In genomic region chr10:79946752-79947322, GRCm38 (mm10) we compare ENCODE assay signal across 10 mouse cellular contexts. TPM values are rescaled to one million over a fixed set of nuclear protein-coding genes. Genes with fewer than 3 reads are reported as not detected.
DNase-seq lines count a peak whose midpoint lies in the region; ATAC-seq and TF ChIP-seq lines count a peak whose summit lies in the region.
"Had no signal": no experiment of that assay in that cellular context is flagged by ENCODE, and none has a peak within 500 bp of the region (broad histone marks: within the 10 kb centered on the region; RNA-seq: fewer than 3 reads in every experiment).

No protein-coding gene starts in this region.

- DNase-seq in kidney, postnatal 14 days: no peak
- DNase-seq in embryo, embryonic 10 days (ENCODE audit: low spot score): peak; percentile 82
- DNase-seq in liver, postnatal 0 days: peak; percentile 51
- DNase-seq in adrenal gland, adult 8-10 months: no peak
- DNase-seq in gastrocnemius, adult 2 months: no peak
- no peak for DNase-seq in cerebellum, adult 18-20 months
- DNase-seq: gastrocnemius, postnatal 25 days had no signal

- H3K36me3 ChIP-seq in kidney, embryonic 15.5 days: peaks cover 48% of the 10 kb centered on the region
- H3K36me3 ChIP-seq in embryonic facial prominence, embryonic 15.5 days: peaks cover 46% of the 10 kb centered on the region
- H3K36me3 ChIP-seq in liver, postnatal 0 days (replicated peaks; ENCODE audit: insufficient read depth, low read length): peaks cover 36% of the 10 kb centered on the region

- TF ChIP-seq EP300 in liver, postnatal 0 days (IDR thresholded peaks at IDR 0.05; ENCODE audit: low read depth): no peak

- 0 out of 2 replicates have a peak overlapping the region, but pooled peaks have one; percentile 6 for H3K4me3 ChIP-seq in kidney, embryonic 15.5 days (replicated peaks)
- H3K4me3 ChIP-seq in embryonic facial prominence, embryonic 15.5 days (replicated peaks): no peak overlapping the region
- peak overlapping the region; percentile 1; the same call in 1 of the 2 replicates for H3K4me3 ChIP-seq in liver, postnatal 0 days (ENCODE audit: low read depth, low read length)
- H3K4me3 ChIP-seq in gastrocnemius, adult 2 months: no peak overlapping the region

- WGBS in kidney, embryonic 15.5 days: 13% methylated on average over 7 of the region's 7 CpGs
- 38% methylated on average over 7 of the region's 7 CpGs for WGBS in embryonic facial prominence, embryonic 15.5 days
- 21% methylated on average over 6 of the region's 7 CpGs for WGBS in liver, postnatal 0 days (ENCODE audit: insufficient replicate concordance)

- intact Hi-C loops in gastrocnemius, adult 2 months (cut with DNase I): no loop called here

- H3K4me2 ChIP-seq in kidney, embryonic 15.5 days: peak overlapping the region; percentile 35
- H3K4me2 ChIP-seq in embryonic facial prominence, embryonic 15.5 days (replicated peaks): 0 out of 2 replicates have a peak overlapping the region, but pooled peaks have one; percentile 4
- peak overlapping the region; percentile 57 for H3K4me2 ChIP-seq in liver, postnatal 0 days (ENCODE audit: low read depth, low read length)

- ATAC-seq in kidney, embryonic 15.5 days (replicated peaks; ENCODE audit: low FRiP score): no peak
- ATAC-seq in embryonic facial prominence, embryonic 15.5 days (ENCODE audit: insufficient number of reproducible peaks, low FRiP score, low TSS enrichment, low read depth): no peak; the same call in 1 of the 2 replicates
- ATAC-seq in liver, postnatal 0 days: peak; percentile 42; the same call in 1 of the 2 replicates
- ATAC-seq: Patski had no signal

- no peaks in the 10 kb centered on the region for H3K27me3 ChIP-seq in kidney, embryonic 15.5 days
- H3K27me3 ChIP-seq in embryonic facial prominence, embryonic 15.5 days: no peaks in the 10 kb centered on the region
- no peaks in the 10 kb centered on the region for H3K27me3 ChIP-seq in liver, postnatal 0 days (ENCODE audit: insufficient read depth, low read length)
- H3K27me3 ChIP-seq: Patski had no signal

- no peak overlapping the region; the same call in 1 of the 2 replicates for H3K9ac ChIP-seq in kidney, embryonic 15.5 days
- no peak overlapping the region for H3K9ac ChIP-seq in embryonic facial prominence, embryonic 15.5 days
- peak overlapping the region; percentile 48 for H3K9ac ChIP-seq in liver, postnatal 0 days (replicated peaks)

- H3K27ac ChIP-seq in kidney, embryonic 15.5 days: peak overlapping the region; percentile 94
- peak overlapping the region; percentile 3; the same call in 1 of the 2 replicates for H3K27ac ChIP-seq in embryonic facial prominence, embryonic 15.5 days (replicated peaks)
- peak overlapping the region; percentile 70 for H3K27ac ChIP-seq in liver, postnatal 0 days (ENCODE audit: low read depth)
- H3K27ac ChIP-seq in gastrocnemius, adult 2 months: no peak overlapping the region

- peaks cover 53% of the 10 kb centered on the region for H3K4me1 ChIP-seq in kidney, embryonic 15.5 days
- H3K4me1 ChIP-seq in embryonic facial prominence, embryonic 15.5 days: peaks cover 43% of the 10 kb centered on the region
- H3K4me1 ChIP-seq in liver, postnatal 0 days (ENCODE audit: insufficient read depth): peaks cover 41% of the 10 kb centered on the region

- TF ChIP-seq CTCF in liver, postnatal 0 days (IDR thresholded peaks at IDR 0.05; ENCODE audit: low read depth): no peak
- no peak for TF ChIP-seq CTCF in gastrocnemius, adult 2 months (IDR thresholded peaks at IDR 0.05)

- H3K9me3 ChIP-seq in kidney, embryonic 15.5 days (replicated peaks): no peaks in the 10 kb centered on the region
- no peaks in the 10 kb centered on the region for H3K9me3 ChIP-seq in embryonic facial prominence, embryonic 15.5 days (replicated peaks)
- H3K9me3 ChIP-seq in liver, postnatal 0 days (ENCODE audit: low read length): no peaks in the 10 kb centered on the region

RNA-seq across cellular contexts. Expression of gene Wdr18, which starts 13.1 kb away (rescaled TPM):
- 115 TPM in 2 replicates for polyA plus RNA-seq in kidney, embryonic 15.5 days (2015; fragmentation: Nextera tagmentation; extraction: Ambion mirVana)
- polyA plus RNA-seq in embryonic facial prominence, embryonic 15.5 days (2015; fragmentation: Nextera tagmentation; extraction: Ambion mirVana): 84.7 and 90.6 TPM in 2 replicates
- 40.7 and 41.2 TPM in 2 replicates for polyA plus RNA-seq in liver, postnatal 0 days (2015; fragmentation: Nextera tagmentation; extraction: Ambion mirVana)
- 10 to 100 TPM; 31.7 to 43.0 (median 36.6) TPM for total RNA-seq in adrenal gland, adult 8-10 months (2022)
- 10 to 100 TPM; 19.7 to 22.0 TPM for total RNA-seq in gastrocnemius, adult 2 months (2021)

RNA-seq across cellular contexts. Expression of gene Arid3a, which starts 20.0 kb away (rescaled TPM):
- polyA plus RNA-seq in kidney, embryonic 15.5 days (2015; fragmentation: Nextera tagmentation; extraction: Ambion mirVana): 7.3 and 7.4 TPM in 2 replicates
- 6.6 and 7.0 TPM in 2 replicates for polyA plus RNA-seq in embryonic facial prominence, embryonic 15.5 days (2015; fragmentation: Nextera tagmentation; extraction: Ambion mirVana)
- 4.5 and 5.5 TPM in 2 replicates for polyA plus RNA-seq in liver, postnatal 0 days (2015; fragmentation: Nextera tagmentation; extraction: Ambion mirVana)
- 1 to 10 TPM; 5.3 to 9.8 (median 7.5) TPM for total RNA-seq in adrenal gland, adult 8-10 months (2022)
- total RNA-seq in gastrocnemius, adult 2 months (2021): 1 to 10 TPM; 1.8 to 2.1 TPM

RNA-seq across cellular contexts. Expression of gene Grin3b, which starts 23.7 kb away (rescaled TPM):
- polyA plus RNA-seq in kidney, embryonic 15.5 days (2015; fragmentation: Nextera tagmentation; extraction: Ambion mirVana): 0.31 and 0.39 TPM in 2 replicates
- polyA plus RNA-seq in embryonic facial prominence, embryonic 15.5 days (2015; fragmentation: Nextera tagmentation; extraction: Ambion mirVana): 0.63 and 0.77 TPM in 2 replicates
- 0.05 TPM in 1 of 2 replicates, not detected in the other for polyA plus RNA-seq in liver, postnatal 0 days (2015; fragmentation: Nextera tagmentation; extraction: Ambion mirVana)
- total RNA-seq in adrenal gland, adult 8-10 months (2022): 1 to 10 TPM in 1 of 4 experiments, under 1 TPM in 1, not detected in 2; 0.83 to 1.4 TPM
- total RNA-seq in gastrocnemius, adult 2 months (2021): under 1 TPM; 0.25 to 0.28 TPM
- total RNA-seq: gastrocnemius, postnatal 25 days had no signal

RNA-seq across cellular contexts. Expression of gene R3hdm4, which starts 25.8 kb away (rescaled TPM):
- polyA plus RNA-seq in kidney, embryonic 15.5 days (2015; fragmentation: Nextera tagmentation; extraction: Ambion mirVana): 142 and 155 TPM in 2 replicates
- polyA plus RNA-seq in embryonic facial prominence, embryonic 15.5 days (2015; fragmentation: Nextera tagmentation; extraction: Ambion mirVana): 179 and 181 TPM in 2 replicates
- polyA plus RNA-seq in liver, postnatal 0 days (2015; fragmentation: Nextera tagmentation; extraction: Ambion mirVana): 47.3 and 51.7 TPM in 2 replicates
- 100 to 1,000 TPM in 3 of 4 experiments, 10 to 100 TPM in 1; 99.4 to 132 (median 112) TPM for total RNA-seq in adrenal gland, adult 8-10 months (2022)
- 100 to 1,000 TPM; 107 to 121 TPM for total RNA-seq in gastrocnemius, adult 2 months (2021)

RNA-seq across cellular contexts. Expression of gene Kiss1r, which starts 30.1 kb away (rescaled TPM):
- 0.71 and 1.2 TPM in 2 replicates for polyA plus RNA-seq in kidney, embryonic 15.5 days (2015; fragmentation: Nextera tagmentation; extraction: Ambion mirVana)
- polyA plus RNA-seq in embryonic facial prominence, embryonic 15.5 days (2015; fragmentation: Nextera tagmentation; extraction: Ambion mirVana): 1.1 and 1.4 TPM in 2 replicates
- polyA plus RNA-seq in liver, postnatal 0 days (2015; fragmentation: Nextera tagmentation; extraction: Ambion mirVana): 0.18 and 0.34 TPM in 2 replicates
- 1 to 10 TPM; 1.1 to 5.6 (median 4.0) TPM for total RNA-seq in adrenal gland, adult 8-10 months (2022)
- under 1 TPM; 0.17 to 0.23 TPM for total RNA-seq in gastrocnemius, adult 2 months (2021)

Comparison
In these comparisons a context has a peak if more than half of its experiments do, and no peak if none do; other contexts are left out.
1. H3K4me2 ChIP-seq: peak in every context shown above with its lines; median percentile 57 in liver, postnatal 0 days; 35 in kidney, embryonic 15.5 days; 4 in embryonic facial prominence, embryonic 15.5 days.
2. H3K4me3 ChIP-seq: peak in kidney, embryonic 15.5 days (single experiment) and liver, postnatal 0 days (single experiment); none in embryonic facial prominence, embryonic 15.5 days (single experiment) and gastrocnemius, adult 2 months (single experiment).
3. DNase-seq: peak in embryo, embryonic 10 days (single experiment) and liver, postnatal 0 days (single experiment); none in kidney, postnatal 14 days (single experiment), adrenal gland, adult 8-10 months (single experiment), gastrocnemius, adult 2 months (single experiment) and cerebellum, adult 18-20 months (0 of 2).